Mouse (Mus musculus): ENCODE results near the gene Lsamp.

DNA sequence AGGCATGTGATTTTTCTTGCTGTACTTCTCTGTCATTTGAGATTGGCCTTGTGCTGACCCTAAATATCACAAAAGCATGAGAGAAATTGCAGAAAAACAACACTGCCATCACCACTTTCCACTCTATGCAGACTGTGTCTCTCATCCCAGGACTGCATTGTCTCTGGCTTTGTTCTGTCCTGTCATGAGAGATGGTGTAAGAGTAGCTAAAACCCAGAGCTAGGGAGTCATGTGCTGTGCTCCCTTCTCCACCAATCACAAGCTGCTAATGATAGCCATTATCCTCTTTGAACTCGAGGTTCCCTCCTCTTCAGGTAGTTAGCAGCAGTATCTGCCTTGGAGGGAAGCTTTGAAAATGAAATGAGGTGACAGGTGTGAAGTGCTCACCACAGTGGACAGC is 552.6 kb downstream of the Lsamp start:
- TF ChIP-seq CTCF (IDR thresholded peaks at IDR 0.05) (no peak), EP300 (IDR thresholded peaks at IDR 0.05; ENCODE audit: insufficient read depth, low read depth, low read length) (no peak)
